Mouse (Mus musculus): Measurements from ENCODE around the gene Golga4. TPM values are rescaled to one million over a fixed set of nuclear protein-coding genes. Genes with fewer than 3 reads are reported as not detected.

Golga4 gene
- polyA plus RNA-seq, 1 experiment from 2014 or later = 41.5 TPM

GRCm38 (mm10) chr9:118556951-118557780 is 51.1 kb downstream of the Golga4 start:
- H3K4me2 ChIP-seq (ENCODE audit: low read length) = no peak overlapping the region
- H3K9ac ChIP-seq (ENCODE audit: low read depth, low read length) = no peak overlapping the region
- peaks cover 50% of the 10 kb centered on the region for H3K36me3 ChIP-seq (ENCODE audit: control insufficient read depth, insufficient read depth, low read length)
- H3K4me1 ChIP-seq (ENCODE audit: control insufficient read depth, insufficient read depth, low read length) = no peaks in the 10 kb centered on the region
- 78% methylated on average over 24 of the region's 24 CpGs for WGBS
- no peaks in the 10 kb centered on the region for H3K27me3 ChIP-seq (ENCODE audit: control insufficient read depth, insufficient read depth, low read depth, low read length)
- no peaks in the 10 kb centered on the region for H3K9me3 ChIP-seq (replicated peaks; ENCODE audit: control insufficient read depth, low read length, poor library complexity, severe bottlenecking)
- no peak overlapping the region for H3K4me3 ChIP-seq (ENCODE audit: low read depth, low read length)
- no peak for ATAC-seq
- H3K27ac ChIP-seq (ENCODE audit: low read length) = no peak overlapping the region

GRCm38 (mm10) chr9:118563356-118563755 is 57.3 kb downstream of the Golga4 start:
- Histone ChIP-seq H3K27ac (ENCODE audit: low read length) (no peak overlapping the region), H3K36me3 (ENCODE audit: control insufficient read depth, insufficient read depth, low read length) (peaks cover 52% of the 10 kb centered on the region), H3K9me3 (replicated peaks; ENCODE audit: control insufficient read depth, low read length, poor library complexity, severe bottlenecking) (no peaks in the 10 kb centered on the region), H3K4me1 (ENCODE audit: control insufficient read depth, insufficient read depth, low read length) (no peaks in the 10 kb centered on the region), H3K4me3 (ENCODE audit: low read depth, low read length) (no peak overlapping the region), H3K9ac (ENCODE audit: low read depth, low read length) (no peak overlapping the region), H3K27me3 (ENCODE audit: control insufficient read depth, insufficient read depth, low read depth, low read length) (no peaks in the 10 kb centered on the region), H3K4me2 (ENCODE audit: low read length) (no peak overlapping the region)
- no peak for ATAC-seq
- 95% methylated on average over 11 of the region's 11 CpGs for WGBS

GRCm38 (mm10) chr9:118563866-118564265 is 57.8 kb downstream of the Golga4 start:
- Histone ChIP-seq H3K9ac (ENCODE audit: low read depth, low read length) (no peak overlapping the region), H3K9me3 (replicated peaks; ENCODE audit: control insufficient read depth, low read length, poor library complexity, severe bottlenecking) (no peaks in the 10 kb centered on the region), H3K27ac (ENCODE audit: low read length) (no peak overlapping the region), H3K27me3 (ENCODE audit: control insufficient read depth, insufficient read depth, low read depth, low read length) (no peaks in the 10 kb centered on the region), H3K4me1 (ENCODE audit: control insufficient read depth, insufficient read depth, low read length) (no peaks in the 10 kb centered on the region), H3K4me2 (ENCODE audit: low read length) (no peak overlapping the region), H3K4me3 (ENCODE audit: low read depth, low read length) (no peak overlapping the region), H3K36me3 (ENCODE audit: control insufficient read depth, insufficient read depth, low read length) (peaks cover 47% of the 10 kb centered on the region)
- 96% methylated on average over 7 of the region's 7 CpGs for WGBS
- no peak for ATAC-seq

- H3K27ac ChIP-seq (ENCODE audit: low read length) = no peak overlapping the region
- WGBS = 91% methylated on average over 16 of the region's 16 CpGs
- ATAC-seq = no peak
These were observed 58.6 kb downstream of the Golga4 start for GRCm38 (mm10) chr9:118564696-118565095.

GRCm38 (mm10) chr9:118569328-118569727 is 63.3 kb downstream of the Golga4 start:
- Histone ChIP-seq H3K4me2 (ENCODE audit: low read length) (no peak overlapping the region), H3K4me3 (ENCODE audit: low read depth, low read length) (no peak overlapping the region), H3K9ac (ENCODE audit: low read depth, low read length) (no peak overlapping the region), H3K27ac (ENCODE audit: low read length) (no peak overlapping the region), H3K27me3 (ENCODE audit: control insufficient read depth, insufficient read depth, low read depth, low read length) (no peaks in the 10 kb centered on the region), H3K36me3 (ENCODE audit: control insufficient read depth, insufficient read depth, low read length) (peaks cover 25% of the 10 kb centered on the region), H3K4me1 (ENCODE audit: control insufficient read depth, insufficient read depth, low read length) (no peaks in the 10 kb centered on the region), H3K9me3 (replicated peaks; ENCODE audit: control insufficient read depth, low read length, poor library complexity, severe bottlenecking) (no peaks in the 10 kb centered on the region)
- 80% methylated on average over 6 of the region's 6 CpGs for WGBS
- no peak for ATAC-seq

More at GRCm38 (mm10) chr9:118564696-118565095, 58.6 kb downstream of the Golga4 start:
- no peak overlapping the region for H3K9ac ChIP-seq (ENCODE audit: low read depth, low read length)
- no peak overlapping the region for H3K4me2 ChIP-seq (ENCODE audit: low read length)
- no peak overlapping the region for H3K4me3 ChIP-seq (ENCODE audit: low read depth, low read length)
- H3K9me3 ChIP-seq (replicated peaks; ENCODE audit: control insufficient read depth, low read length, poor library complexity, severe bottlenecking) = no peaks in the 10 kb centered on the region
- no peaks in the 10 kb centered on the region for H3K4me1 ChIP-seq (ENCODE audit: control insufficient read depth, insufficient read depth, low read length)
- peaks cover 46% of the 10 kb centered on the region for H3K36me3 ChIP-seq (ENCODE audit: control insufficient read depth, insufficient read depth, low read length)
- no peaks in the 10 kb centered on the region for H3K27me3 ChIP-seq (ENCODE audit: control insufficient read depth, insufficient read depth, low read depth, low read length)

GRCm38 (mm10) chr9:118570865-118571264 is 64.8 kb downstream of the Golga4 start:
- no peak for ATAC-seq
- H3K27ac ChIP-seq (ENCODE audit: low read length) = no peak overlapping the region
- H3K9me3 ChIP-seq (replicated peaks; ENCODE audit: control insufficient read depth, low read length, poor library complexity, severe bottlenecking) = no peaks in the 10 kb centered on the region
- no peak overlapping the region for H3K4me2 ChIP-seq (ENCODE audit: low read length)
- no peak overlapping the region for H3K4me3 ChIP-seq (ENCODE audit: low read depth, low read length)
- H3K4me1 ChIP-seq (ENCODE audit: control insufficient read depth, insufficient read depth, low read length) = no peaks in the 10 kb centered on the region
- no peaks in the 10 kb centered on the region for H3K27me3 ChIP-seq (ENCODE audit: control insufficient read depth, insufficient read depth, low read depth, low read length)
- H3K36me3 ChIP-seq (ENCODE audit: control insufficient read depth, insufficient read depth, low read length) = peaks cover 24% of the 10 kb centered on the region
- H3K9ac ChIP-seq (ENCODE audit: low read depth, low read length) = no peak overlapping the region
- WGBS = 83% methylated on average over 4 of the region's 4 CpGs

GRCm38 (mm10) chr9:118571701-118572100 is 65.6 kb downstream of the Golga4 start:
- 88% methylated on average over 4 of the region's 4 CpGs for WGBS
- no peak for ATAC-seq
- Histone ChIP-seq H3K4me1 (ENCODE audit: control insufficient read depth, insufficient read depth, low read length) (no peaks in the 10 kb centered on the region), H3K9me3 (replicated peaks; ENCODE audit: control insufficient read depth, low read length, poor library complexity, severe bottlenecking) (no peaks in the 10 kb centered on the region), H3K9ac (ENCODE audit: low read depth, low read length) (no peak overlapping the region), H3K36me3 (ENCODE audit: control insufficient read depth, insufficient read depth, low read length) (peaks cover 22% of the 10 kb centered on the region), H3K27me3 (ENCODE audit: control insufficient read depth, insufficient read depth, low read depth, low read length) (no peaks in the 10 kb centered on the region), H3K4me2 (ENCODE audit: low read length) (no peak overlapping the region), H3K4me3 (ENCODE audit: low read depth, low read length) (no peak overlapping the region), H3K27ac (ENCODE audit: low read length) (no peak overlapping the region)

GRCm38 (mm10) chr9:118574911-118575310 is 68.8 kb downstream of the Golga4 start:
- H3K4me2 ChIP-seq (ENCODE audit: low read length) = no peak overlapping the region
- no peak for ATAC-seq
- 96% methylated on average over 5 of the region's 5 CpGs for WGBS
- H3K9ac ChIP-seq (ENCODE audit: low read depth, low read length) = no peak overlapping the region
- H3K4me3 ChIP-seq (ENCODE audit: low read depth, low read length) = no peak overlapping the region
- H3K4me1 ChIP-seq (ENCODE audit: control insufficient read depth, insufficient read depth, low read length) = no peaks in the 10 kb centered on the region
- H3K9me3 ChIP-seq (replicated peaks; ENCODE audit: control insufficient read depth, low read length, poor library complexity, severe bottlenecking) = no peaks in the 10 kb centered on the region
- peaks cover 14% of the 10 kb centered on the region for H3K36me3 ChIP-seq (ENCODE audit: control insufficient read depth, insufficient read depth, low read length)
- H3K27me3 ChIP-seq (ENCODE audit: control insufficient read depth, insufficient read depth, low read depth, low read length) = no peaks in the 10 kb centered on the region
- no peak overlapping the region for H3K27ac ChIP-seq (ENCODE audit: low read length)

GRCm38 (mm10) chr9:118580371-118580770 is 74.3 kb downstream of the Golga4 start:
- H3K27me3 ChIP-seq (ENCODE audit: control insufficient read depth, insufficient read depth, low read depth, low read length) = no peaks in the 10 kb centered on the region
- H3K9ac ChIP-seq (ENCODE audit: low read depth, low read length) = no peak overlapping the region
- no peak overlapping the region for H3K4me3 ChIP-seq (ENCODE audit: low read depth, low read length)
- ATAC-seq = no peak
- no peak overlapping the region for H3K4me2 ChIP-seq (ENCODE audit: low read length)
- H3K4me1 ChIP-seq (ENCODE audit: control insufficient read depth, insufficient read depth, low read length) = no peaks in the 10 kb centered on the region
- 83% methylated on average over 6 of the region's 6 CpGs for WGBS
- H3K36me3 ChIP-seq (ENCODE audit: control insufficient read depth, insufficient read depth, low read length) = peaks cover 11% of the 10 kb centered on the region
- no peaks in the 10 kb centered on the region for H3K9me3 ChIP-seq (replicated peaks; ENCODE audit: control insufficient read depth, low read length, poor library complexity, severe bottlenecking)
- no peak overlapping the region for H3K27ac ChIP-seq (ENCODE audit: low read length)

Data from midbrain, embryonic 16.5 days (tissue).